Mouse (Mus musculus) CD4-positive, CD25-positive, alpha-beta regulatory T cell, adult 2 months (primary cell): ENCODE results near the gene Agfg1.

Source experiments
- DNase-seq: peaks from one replicate; pipeline ENCODE4 v3.0.0-alpha.2; 2012; ENCODE audit warnings: low read depth, low spot score

Agfg1 gene

DNA sequence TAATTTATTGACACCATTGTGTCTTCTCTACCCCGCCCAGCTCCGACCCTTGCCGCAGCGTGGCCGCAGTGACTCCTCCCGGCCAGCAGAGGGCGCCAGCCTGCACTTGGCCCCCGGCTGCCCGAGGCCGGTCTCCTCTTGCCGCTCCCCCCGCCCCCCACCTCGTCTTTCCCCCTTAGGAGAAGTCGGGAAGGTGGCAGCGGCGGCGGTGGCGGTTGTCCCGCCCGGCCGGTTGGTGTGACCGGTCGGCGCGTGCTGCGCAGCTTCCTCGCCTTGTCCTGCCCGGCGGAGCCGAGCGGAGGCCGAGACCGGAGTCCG lies at the start of gene Agfg1:
Agfg1 (plus strand) TSS at position 188 of the 318 bp plus-strand sequence.
- DNase-seq, result peak; percentile 95

DNA sequence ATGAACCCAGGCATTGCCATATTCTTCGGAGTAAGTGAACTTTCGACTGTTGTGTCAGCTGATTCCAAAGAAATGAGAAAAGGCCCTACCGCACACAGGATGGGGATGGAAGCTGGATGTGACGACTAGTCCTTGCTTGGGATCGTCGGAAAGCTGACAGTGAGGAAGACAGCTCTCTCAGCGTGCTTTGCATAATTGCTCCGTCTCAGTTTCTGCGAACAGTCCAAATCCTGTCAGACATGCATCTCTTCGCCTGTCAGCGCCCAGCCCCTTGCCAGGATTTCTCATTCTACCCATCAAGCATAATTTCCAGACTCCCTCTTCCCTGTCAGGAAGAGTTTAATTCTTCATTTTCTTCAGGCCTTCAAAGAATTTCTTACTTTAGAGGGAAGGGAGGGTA lies 48.2 kb upstream of the Agfg1 start:
- DNase-seq, result no peak

DNA sequence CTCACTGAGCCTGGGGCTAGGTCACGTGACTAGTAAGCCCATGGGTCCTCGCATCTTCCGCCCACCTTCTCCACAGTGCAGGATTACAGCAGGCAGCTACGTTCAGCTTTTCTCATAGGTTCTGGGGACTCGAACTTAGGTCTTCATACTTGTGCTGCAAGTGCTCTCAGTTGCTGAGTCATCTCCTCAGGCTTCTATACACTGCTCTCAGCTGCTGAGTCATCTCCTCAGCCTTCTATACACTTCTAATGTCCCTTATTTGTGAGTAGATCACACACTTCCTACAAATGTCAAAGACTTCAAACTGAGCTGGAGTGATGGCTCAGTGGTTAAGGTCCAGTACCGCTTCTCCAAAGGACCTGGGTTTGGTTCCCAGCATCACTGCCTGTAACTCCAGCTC lies 47.0 kb upstream of the Agfg1 start:
- DNase-seq, result no peak

DNA sequence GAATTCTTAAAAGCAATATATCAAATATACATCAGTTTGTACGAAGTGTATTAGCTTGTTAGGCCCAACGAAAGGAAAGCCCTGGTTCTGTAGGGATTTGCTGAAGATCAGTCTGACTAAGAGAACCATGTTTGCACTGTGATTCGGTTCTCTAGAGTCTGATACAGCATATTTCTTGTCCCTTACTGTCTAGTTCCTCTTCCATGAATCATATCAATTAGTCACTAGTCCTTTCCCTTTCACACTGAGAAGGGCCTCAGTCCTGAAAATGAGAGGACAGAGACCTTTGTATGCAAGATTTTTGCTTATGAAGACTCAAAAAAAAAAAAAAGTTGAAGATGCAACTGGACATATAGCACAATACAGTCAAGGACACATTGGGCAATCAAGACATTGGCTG lies 46.2 kb upstream of the Agfg1 start:
- DNase-seq, result no peak

GRCm38 (mm10) chr1:82793986-82794385 lies 45.3 kb upstream of the Agfg1 start:
- no peak for DNase-seq

- peak; percentile 56 for DNase-seq
Measured at GRCm38 (mm10) chr1:82795211-82795610, 44.1 kb upstream of the Agfg1 start.

- DNase-seq, result peak; percentile 48
Measured at GRCm38 (mm10) chr1:82795702-82796443, 43.4 kb upstream of the Agfg1 start.

GRCm38 (mm10) chr1:82797088-82797487 lies 42.2 kb upstream of the Agfg1 start:
- DNase-seq, result no peak

DNA sequence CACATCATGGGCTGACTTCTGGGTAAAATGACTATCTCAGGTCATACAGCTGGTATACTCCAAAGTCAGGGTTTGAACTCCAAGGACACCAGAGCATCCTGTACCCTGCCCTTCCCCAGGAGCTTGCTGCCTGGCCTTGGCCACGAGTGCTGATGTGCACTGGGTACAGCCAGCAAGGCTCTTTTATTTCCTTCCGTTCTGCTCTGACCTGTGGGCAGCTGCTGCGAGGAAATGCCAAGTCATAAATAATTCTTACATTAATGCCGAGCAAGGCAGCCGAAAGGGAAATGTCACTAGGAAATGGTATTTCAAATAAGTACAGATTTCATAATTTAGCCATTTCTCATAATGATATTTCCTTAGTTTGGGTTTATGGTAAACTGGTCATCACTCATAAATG lies 41.0 kb upstream of the Agfg1 start:
- no peak for DNase-seq

DNA sequence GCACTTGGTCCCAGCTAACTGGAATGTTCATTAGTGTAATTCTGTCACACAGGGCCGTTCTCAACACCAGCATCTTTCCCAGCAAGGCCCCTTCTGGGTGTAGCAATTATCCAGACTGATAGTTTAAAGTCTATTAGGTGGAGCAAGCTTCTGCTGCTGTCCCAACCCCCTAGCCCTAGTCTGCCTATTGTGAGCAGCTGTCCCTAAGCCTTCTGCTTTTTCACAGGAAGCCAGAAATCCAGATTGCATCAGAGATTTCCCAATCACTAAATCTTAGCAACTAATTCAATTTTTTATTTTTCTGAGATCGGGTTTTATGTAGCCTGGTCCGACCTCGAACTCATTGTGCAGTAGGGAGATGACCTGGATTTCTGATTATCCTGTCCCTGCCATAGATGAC lies 40.4 kb upstream of the Agfg1 start:
- DNase-seq, result no peak

- no peak for DNase-seq
Measured at GRCm38 (mm10) chr1:82801105-82801783, 38.0 kb upstream of the Agfg1 start.

GRCm38 (mm10) chr1:82803608-82804007 lies 35.7 kb upstream of the Agfg1 start:
- DNase-seq, result peak; percentile 86

- no peak for DNase-seq
Measured at GRCm38 (mm10) chr1:82804059-82804458, 35.2 kb upstream of the Agfg1 start.

DNA sequence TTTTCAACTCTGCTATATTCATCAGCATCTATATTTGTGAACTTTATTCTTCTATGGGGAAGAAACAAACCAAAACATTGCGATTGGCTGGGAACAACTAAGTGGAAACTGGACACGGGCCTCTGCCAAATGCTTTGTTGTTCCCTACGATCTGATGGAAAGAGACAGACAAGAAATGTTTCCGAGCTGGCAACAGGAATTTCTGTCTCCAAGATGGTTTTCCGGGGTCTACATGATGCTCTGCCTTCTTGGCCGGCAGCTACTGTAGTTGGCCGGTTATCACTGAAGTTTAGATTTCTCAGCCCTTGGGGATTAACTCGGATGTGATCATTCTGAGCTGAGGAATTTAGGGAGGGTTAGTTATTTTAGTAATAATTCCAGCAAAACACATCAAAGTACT lies 32.9 kb upstream of the Agfg1 start:
- no peak for DNase-seq

GRCm38 (mm10) chr1:82807206-82807605 lies 32.1 kb upstream of the Agfg1 start:
- DNase-seq, result peak; percentile 73

DNA sequence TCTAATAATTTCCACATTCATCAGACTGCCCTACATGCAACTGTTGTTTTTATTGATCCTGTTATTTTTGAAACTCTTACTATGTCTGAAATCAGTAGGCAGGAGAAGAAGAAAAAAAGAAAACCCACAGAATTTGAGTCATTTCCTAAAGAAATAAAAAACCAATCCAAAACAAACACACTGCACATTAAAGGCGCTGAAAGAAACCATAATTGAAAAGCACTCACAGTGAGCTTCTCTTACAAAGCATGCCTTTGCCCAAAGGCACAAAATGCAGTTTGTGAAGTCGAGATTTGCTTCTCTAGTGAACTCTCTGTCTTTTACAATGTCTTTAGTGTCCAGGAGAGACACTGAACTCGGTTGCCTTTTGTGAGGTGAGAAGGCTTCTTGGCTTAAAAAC lies 30.7 kb upstream of the Agfg1 start:
- DNase-seq, result no peak

DNA sequence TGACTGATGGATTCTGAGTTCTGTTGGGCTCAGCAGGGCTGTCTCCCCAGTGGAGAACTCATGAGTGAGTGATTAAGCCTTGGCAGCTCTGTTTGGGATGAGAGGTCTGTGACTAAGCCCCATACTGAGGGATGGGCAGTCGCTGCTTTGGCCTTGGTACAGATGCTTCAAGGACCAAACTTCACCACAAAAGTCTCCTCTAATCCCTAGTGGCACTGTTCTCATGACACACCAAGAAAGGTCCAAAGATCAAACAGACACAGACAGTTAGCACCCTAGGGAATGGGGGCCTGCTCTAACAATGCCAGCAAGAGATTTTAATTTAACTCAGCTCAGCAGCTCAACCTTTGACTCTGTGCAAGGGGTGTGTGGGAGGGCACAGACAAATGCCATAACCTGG lies 27.5 kb upstream of the Agfg1 start:
- DNase-seq, result peak; percentile 40

DNA sequence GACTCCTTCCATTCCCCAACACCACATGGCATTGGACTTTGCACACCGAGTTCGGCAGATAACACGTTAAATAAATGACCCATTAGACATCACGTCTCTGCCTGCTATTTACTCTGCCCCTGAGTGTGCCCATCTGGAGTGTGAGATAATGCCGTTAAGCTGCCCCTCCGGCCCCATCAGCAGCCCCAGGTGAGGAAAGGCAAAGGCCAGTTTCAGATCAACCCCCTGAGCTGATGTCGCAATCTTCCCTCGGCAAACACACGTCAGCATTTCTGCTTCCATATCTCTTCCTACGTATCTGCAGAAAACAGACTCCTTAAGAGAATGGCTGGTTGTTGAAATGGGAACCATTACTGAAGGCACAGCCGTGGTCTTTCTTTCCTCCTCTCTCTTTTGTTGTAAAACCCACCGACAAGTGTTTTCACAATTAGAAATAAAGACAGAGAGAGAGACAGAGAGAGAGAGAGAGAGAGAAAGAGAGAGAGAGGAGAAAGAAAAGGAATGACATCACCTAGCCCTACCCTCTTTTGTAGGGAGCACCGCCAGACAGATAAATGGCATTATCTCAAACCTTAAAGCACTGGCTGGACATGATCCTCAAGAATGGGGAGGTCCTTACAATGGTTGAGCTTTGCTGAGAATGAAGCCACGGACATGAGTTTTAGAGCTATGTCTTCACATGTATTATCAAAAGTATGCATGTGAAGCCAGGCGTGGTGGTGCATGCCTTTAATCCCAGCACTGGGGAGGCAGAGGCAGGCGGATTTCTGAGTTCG lies 23.2 kb upstream of the Agfg1 start:
- no peak for DNase-seq

GRCm38 (mm10) chr1:82819366-82819765 lies 19.9 kb upstream of the Agfg1 start:
- DNase-seq, result peak; percentile 69

DNA sequence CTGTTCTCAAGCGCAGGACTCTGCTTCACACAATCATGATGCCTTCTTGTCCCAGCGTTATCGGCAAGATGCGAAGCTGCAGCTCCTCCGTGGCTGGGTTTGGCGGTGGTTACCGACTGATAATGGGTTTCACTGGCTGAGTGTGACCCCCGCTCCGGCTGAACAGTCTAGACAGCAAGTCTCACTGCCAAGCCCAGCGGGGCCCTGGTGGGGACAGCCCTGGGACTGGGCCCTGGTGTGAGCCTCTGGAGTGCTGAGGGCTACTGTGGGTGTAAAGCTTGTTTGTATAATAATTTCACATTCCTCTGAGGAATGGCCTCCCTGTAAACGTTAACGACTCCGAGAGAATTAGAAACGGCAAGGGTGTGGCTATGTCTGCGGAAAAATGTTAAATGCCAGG lies 19.1 kb upstream of the Agfg1 start:
- DNase-seq, result peak; percentile 46

GRCm38 (mm10) chr1:82820626-82821186 lies 18.6 kb upstream of the Agfg1 start:
- no peak for DNase-seq

- no peak for DNase-seq
Measured at GRCm38 (mm10) chr1:82821846-82822245, 17.4 kb upstream of the Agfg1 start.
